Mouse (Mus musculus) lung, embryonic 14.5 days (tissue): ENCODE data around the gene 1810037I17Rik. TPM values are rescaled to one million over a fixed set of nuclear protein-coding genes. Genes with fewer than 3 reads are reported as not detected.

ENCODE experiments used
- ATAC-seq: fragments of 200-750 bp; cut with Nextera tagmentation; 2 replicates; pipeline ENCODE4 v1.8.0; 2017; ENCODE audit warnings: mild to moderate bottlenecking, moderate TSS enrichment, moderate library complexity; ENCODE audit not compliant: insufficient read depth
- DNase-seq: peaks from one replicate; pipeline ENCODE4 v3.0.0-alpha.2; 2015
- H3K27ac ChIP-seq: fragments of 300-500 bp; sonication (generic); 2 replicates; pipeline ENCODE4 v1.5.1; 2014; ENCODE audit warnings: low read depth, mild to moderate bottlenecking, moderate library complexity
- H3K27me3 ChIP-seq: fragments of 300-500 bp; sonication (generic); 2 replicates; pipeline ENCODE4 v1.6.1; 2014; ENCODE audit warnings: low read length, control low read depth; ENCODE audit not compliant: insufficient read depth
- H3K36me3 ChIP-seq: fragments of 300-500 bp; sonication (generic); 2 replicates; pipeline ENCODE4 v1.6.1; 2014; ENCODE audit warnings: control low read depth; ENCODE audit not compliant: insufficient read depth
- H3K4me1 ChIP-seq: fragments of 300-500 bp; sonication (generic); 2 replicates; pipeline ENCODE4 v1.6.1; 2014; ENCODE audit warnings: antibody characterized with exemption, control low read depth; ENCODE audit not compliant: insufficient read depth
- H3K4me2 ChIP-seq: fragments of 300-500 bp; sonication (generic); 2 replicates; pipeline ENCODE4 v1.6.1; 2014; ENCODE audit warnings: mild to moderate bottlenecking
- H3K4me3 ChIP-seq: fragments of 300-500 bp; sonication (generic); 2 replicates; pipeline ENCODE4 v1.5.1; 2014; ENCODE audit warnings: low read depth, low read length
- H3K9ac ChIP-seq: fragments of 300-500 bp; sonication (generic); 2 replicates; pipeline ENCODE4 v1.6.1; 2014
- H3K9me3 ChIP-seq: fragments of 300-500 bp; sonication (generic); 2 replicates; pipeline ENCODE4 v1.6.1; 2016; ENCODE audit warnings: low read depth, low read length, control low read depth
- CTCF ChIP-seq: IDR thresholded peaks from 2 replicates; pipeline ENCODE4 v1.5.1; 2016; ENCODE audit warnings: antibody characterized with exemption, low read depth
- WGBS: fragments of 180-500 bp; shearing (Covaris S2); extraction: QIAGEN DNeasy Blood & Tissue Kit; methylation state at CpG from one replicate; pipeline ENCODE4 v1.1.7; 2014; 5-methylcytosine and 5-hydroxymethylcytosine counted together
- polyA plus RNA-seq: library from polyadenylated mRNA; unstranded; fragments of >200 nt; fragmentation: Nextera tagmentation; extraction: Ambion mirVana; gene quantifications from 2 replicates; pipeline ENCODE4 v1.2.1, GENCODE M21; 2014

The 1810037I17Rik gene
- polyA plus RNA-seq, 1 experiment from 2014 or later: 81.0 TPM

GRCm38 (mm10) chr3:122975363-122975762 lies 51.4 kb downstream of the 1810037I17Rik start:
- H3K9me3 ChIP-seq: no peaks in the 10 kb centered on the region
- no peak overlapping the region for H3K4me2 ChIP-seq
- no peak overlapping the region for H3K27ac ChIP-seq
- H3K9ac ChIP-seq: no peak overlapping the region
- 0 out of 2 replicates have a peak, but pooled peaks cover 4% of the 10 kb centered on the region for H3K36me3 ChIP-seq
- no peaks in the 10 kb centered on the region for H3K4me1 ChIP-seq
- ATAC-seq (no peak), DNase-seq (peak; percentile 19)
- WGBS: 78% methylated on average over 4 of the region's 4 CpGs
- H3K27me3 ChIP-seq: no peaks in the 10 kb centered on the region
- no peak overlapping the region for H3K4me3 ChIP-seq
- TF ChIP-seq CTCF: no peak

Other genes with a start within 250 kb of the 1810037I17Rik start
- 55.0 and 57.4 TPM in 2 replicates for gene Pde5a, start 195.3 kb upstream of the 1810037I17Rik start, polyA plus RNA-seq
- not detected in 2 replicates for gene Fabp2, start 29.1 kb upstream of the 1810037I17Rik start, polyA plus RNA-seq
- gene Gm10959, start 4.8 kb upstream of the 1810037I17Rik start, polyA plus RNA-seq: not detected in 2 replicates
- 7.2 and 8.2 TPM in 2 replicates for gene Usp53, start 60.3 kb downstream of the 1810037I17Rik start, polyA plus RNA-seq
- gene Myoz2, start 110.8 kb downstream of the 1810037I17Rik start, polyA plus RNA-seq: 0.17 and 1.2 TPM in 2 replicates